Mouse (Mus musculus) limb, embryonic 14.5 days (tissue): ENCODE data around the gene Taar4. TPM values are rescaled to one million over a fixed set of nuclear protein-coding genes. Genes with fewer than 3 reads are reported as not detected.

Experiments used
- ATAC-seq: fragments of 200-750 bp; cut with Nextera tagmentation; 2 replicates; pipeline ENCODE4 v1.8.0; 2017; ENCODE audit warnings: low read depth, moderate number of reproducible peaks, moderate TSS enrichment; ENCODE audit not compliant: low FRiP score
- DNase-seq: peaks from one replicate; pipeline ENCODE4 v3.0.0-alpha.2; 2015; ENCODE audit warnings: low spot score
- H3K27ac ChIP-seq: fragments of 300-500 bp; sonication (generic); replicated peaks from 2 replicates; pipeline ENCODE4 v1.5.1; 2014; ENCODE audit warnings: low read depth, mild to moderate bottlenecking, low read length, moderate library complexity, mixed read lengths
- H3K27me3 ChIP-seq: fragments of 300-500 bp; sonication (generic); 2 replicates; pipeline ENCODE4 v1.6.1; 2014; ENCODE audit warnings: low read length, mixed read lengths; ENCODE audit not compliant: control insufficient read depth, insufficient read depth
- H3K36me3 ChIP-seq: fragments of 300-500 bp; sonication (generic); 2 replicates; pipeline ENCODE4 v1.6.1; 2014; ENCODE audit warnings: mild to moderate bottlenecking, low read length, moderate library complexity, mixed read lengths; ENCODE audit not compliant: control insufficient read depth, insufficient read depth
- H3K4me1 ChIP-seq: fragments of 300-500 bp; sonication (generic); 2 replicates; pipeline ENCODE4 v1.6.1; 2014; ENCODE audit warnings: antibody characterized with exemption, low read length, mixed read lengths; ENCODE audit not compliant: control insufficient read depth, insufficient read depth
- H3K4me2 ChIP-seq: fragments of 300-500 bp; sonication (generic); replicated peaks from 2 replicates; pipeline ENCODE4 v1.6.1; 2014; ENCODE audit warnings: low read depth, mild to moderate bottlenecking, low read length, moderate library complexity; ENCODE audit not compliant: severe bottlenecking
- H3K4me3 ChIP-seq: fragments of 300-500 bp; sonication (generic); replicated peaks from 2 replicates; pipeline ENCODE4 v1.5.1; 2014; ENCODE audit warnings: low read length
- H3K9ac ChIP-seq: fragments of 300-500 bp; sonication (generic); 2 replicates; pipeline ENCODE4 v1.6.1; 2014; ENCODE audit warnings: mild to moderate bottlenecking, low read depth, low read length, moderate library complexity; ENCODE audit not compliant: severe bottlenecking
- H3K9me3 ChIP-seq: fragments of 300-500 bp; sonication (generic); 2 replicates; pipeline ENCODE4 v1.6.1; 2016; ENCODE audit warnings: low read length; ENCODE audit not compliant: control insufficient read depth
- POLR2A ChIP-seq: fragments of 200-500 bp; IDR thresholded peaks from 2 replicates; pipeline ENCODE4 v1.8.0; 2012; ENCODE audit warnings: inconsistent platforms, mild to moderate bottlenecking, moderate library complexity, borderline replicate concordance; ENCODE audit not compliant: insufficient read depth, insufficient read length; ENCODE audit errors: extremely low read depth
- WGBS: fragments of 180-500 bp; shearing (Covaris S2); extraction: QIAGEN DNeasy Blood & Tissue Kit; methylation state at CpG from one replicate; pipeline ENCODE4 v1.1.7; 2014; 5-methylcytosine and 5-hydroxymethylcytosine counted together
- polyA plus RNA-seq, 2 experiments: library from polyadenylated mRNA; depleted of rRNA in 1 of 2; stranded (reverse) in 1 of 2; unstranded in 1 of 2; fragments of >200 nt; fragmentation: Nextera tagmentation in 1 of 2; extraction: Ambion mirVana in 1 of 2; gene quantifications; 2 replicates each; pipeline versions ENCODE4 v1.2.1 to v1.2.3; 2012 to 2014

Taar4 gene
- polyA plus RNA-seq, 2 experiments: 0.06 TPM; not detected in 1

DNA sequence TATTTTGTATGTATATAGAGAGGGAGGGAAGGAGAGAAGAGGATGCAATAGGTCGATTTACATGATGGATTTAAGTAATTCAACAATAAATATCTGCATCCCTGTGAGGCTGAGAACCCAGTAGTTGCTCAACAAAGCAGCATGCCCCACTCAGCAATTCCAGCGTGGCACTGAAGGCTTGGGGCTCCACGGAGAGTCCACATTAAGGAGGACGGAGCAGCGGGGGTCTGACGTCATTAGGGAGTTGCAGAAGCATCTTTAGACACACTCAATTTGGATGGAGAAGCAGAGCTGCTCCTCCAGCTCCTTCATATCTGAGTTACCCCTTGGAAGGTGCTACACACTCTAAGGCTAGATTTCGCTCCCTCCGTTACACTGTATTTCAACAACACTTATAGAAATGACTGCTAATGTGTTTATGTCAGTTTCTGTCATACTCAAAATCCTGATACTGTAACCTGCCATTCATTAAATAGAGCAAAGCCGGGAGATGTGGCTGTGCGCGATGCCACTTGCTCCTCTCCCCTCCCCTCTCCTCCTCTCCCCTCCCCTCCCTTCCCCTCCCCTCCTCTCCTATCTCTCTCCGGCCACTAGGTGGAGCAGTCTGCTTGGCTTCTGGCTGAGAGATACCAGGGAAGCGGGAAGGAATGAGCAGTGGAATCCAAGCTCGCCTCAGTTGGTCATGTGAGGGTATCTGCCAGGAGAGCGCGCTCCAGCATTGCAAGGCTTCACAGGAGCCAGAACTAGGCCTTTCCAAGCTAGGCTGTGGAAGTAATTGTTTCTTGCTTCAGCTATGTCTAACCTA is 18.8 kb downstream of the Taar4 start:
- Histone ChIP-seq H3K4me3 (no peak overlapping the region), H3K4me2 (no peak overlapping the region), H3K4me1 (no peaks in the 10 kb centered on the region), H3K9me3 (no peaks in the 10 kb centered on the region), H3K27ac (no peak overlapping the region), H3K27me3 (no peaks in the 10 kb centered on the region), H3K9ac (no peak overlapping the region), H3K36me3 (no peaks in the 10 kb centered on the region)
- DNase-seq: peak; percentile 54
- peak; percentile 60 for ATAC-seq
- 42% methylated on average over 16 of the region's 16 CpGs for whole genome bisulfite sequencing
- no peak for TF ChIP-seq POLR2A

DNA sequence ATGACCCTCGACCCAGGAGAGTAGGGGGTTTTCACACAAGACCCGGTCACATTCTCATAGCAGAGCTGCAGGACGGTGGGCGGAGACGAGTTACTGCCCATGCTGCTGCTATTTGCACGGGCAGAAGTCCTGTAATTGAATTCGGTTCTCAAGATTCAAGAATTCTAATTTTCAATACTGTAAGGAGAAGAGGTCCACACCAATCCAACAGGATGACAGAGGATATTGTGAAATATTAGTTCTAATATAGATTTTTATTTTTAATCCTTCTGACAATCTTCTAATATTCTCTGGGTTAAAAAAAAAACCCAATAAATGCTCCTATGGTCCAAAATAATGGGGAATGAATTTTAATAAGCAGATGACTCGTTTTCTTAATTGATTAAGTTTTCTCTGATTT is 25.3 kb downstream of the Taar4 start, which contains the start of gene Taar6:
Taar6 (minus strand) TSS at position 101 of the 400 bp plus-strand sequence.
- H3K4me3 ChIP-seq: no peak within 1 kb of the TSS
- no peak for TF ChIP-seq POLR2A
- no peaks in the 10 kb centered on the region for H3K27me3 ChIP-seq
- H3K4me2 ChIP-seq: no peak within 1 kb of the TSS
- H3K4me1 ChIP-seq: no peaks in the 10 kb centered on the region
- H3K27ac ChIP-seq: no peak within 1 kb of the TSS
- H3K9me3 ChIP-seq: no peaks in the 10 kb centered on the region
- no peaks in the 10 kb centered on the region for H3K36me3 ChIP-seq
- ATAC-seq: no peak
- no peak within 1 kb of the TSS for H3K9ac ChIP-seq
- no peak for DNase-seq
- WGBS: 81% methylated on average over 8 of the region's 8 CpGs

GRCm38 (mm10) chr10:23986419-23986818 is 26.1 kb downstream of the Taar4 start:
- Histone ChIP-seq H3K27me3 (no peaks in the 10 kb centered on the region), H3K27ac (no peak overlapping the region), H3K36me3 (no peaks in the 10 kb centered on the region), H3K4me1 (no peaks in the 10 kb centered on the region), H3K9me3 (no peaks in the 10 kb centered on the region), H3K9ac (no peak overlapping the region), H3K4me3 (no peak overlapping the region), H3K4me2 (no peak overlapping the region)
- ATAC-seq (no peak), DNase-seq (no peak)
- 75% methylated on average over 5 of the region's 5 CpGs for WGBS
- TF ChIP-seq POLR2A: no peak

- no peak within 1 kb of the TSS for H3K27ac ChIP-seq
- H3K4me2 ChIP-seq: no peak within 1 kb of the TSS
- no peaks in the 10 kb centered on the region for H3K27me3 ChIP-seq
- no peak within 1 kb of the TSS for H3K4me3 ChIP-seq
- ATAC-seq (no peak), DNase-seq (no peak)
- no peaks in the 10 kb centered on the region for H3K9me3 ChIP-seq
- no peak within 1 kb of the TSS for H3K9ac ChIP-seq
- no peaks in the 10 kb centered on the region for H3K36me3 ChIP-seq
- WGBS: 82% methylated on average over 3 of the region's 3 CpGs
- TF ChIP-seq POLR2A: no peak
- H3K4me1 ChIP-seq: no peaks in the 10 kb centered on the region
Observed at GRCm38 (mm10) chr10:23993381-23993780, 33.1 kb downstream of the Taar4 start, which contains the start of gene Taar7a. TSS of gene Taar7a (minus strand) at chr10:23993481.

DNA sequence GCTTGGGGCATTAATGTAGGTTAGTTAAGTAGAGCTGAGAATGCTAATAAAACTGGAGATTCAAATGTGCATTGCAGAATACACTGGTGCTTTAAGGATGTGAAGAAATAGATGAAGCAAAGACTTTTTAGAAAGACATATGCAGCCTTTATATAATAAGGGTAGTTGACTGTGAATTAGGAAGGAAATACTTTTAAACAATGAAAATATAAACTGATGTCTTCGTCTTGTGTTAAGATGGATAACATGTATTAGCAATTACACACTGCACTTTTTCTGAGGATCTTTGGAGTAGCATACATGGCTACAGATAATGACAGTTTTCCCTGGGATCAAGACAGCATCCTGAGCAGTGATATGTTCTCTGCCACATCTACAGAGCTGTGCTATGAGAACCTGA is 39.3 kb downstream of the Taar4 start, which contains the start of gene Taar7b:
Taar7b (plus strand) TSS at position 301 of the 400 bp plus-strand sequence.
- ATAC-seq: no peak
- WGBS: 78% methylated on average over 1 of the region's 1 CpGs

More for the DNA sequence above, 39.3 kb downstream of the Taar4 start, which contains the start of gene Taar7b:
- Histone ChIP-seq H3K27ac (no peak within 1 kb of the TSS), H3K9ac (no peak within 1 kb of the TSS), H3K4me1 (no peaks in the 10 kb centered on the region), H3K9me3 (no peaks in the 10 kb centered on the region), H3K27me3 (no peaks in the 10 kb centered on the region), H3K36me3 (no peaks in the 10 kb centered on the region), H3K4me2 (no peak within 1 kb of the TSS), H3K4me3 (no peak within 1 kb of the TSS)
- no peak for TF ChIP-seq POLR2A
- no peak for DNase-seq
